Mouse (Mus musculus) liver, postnatal 0 days (tissue): ENCODE measurements around the gene Anapc16. TPM values are rescaled to one million over a fixed set of nuclear protein-coding genes. Genes with fewer than 3 reads are reported as not detected.

Experiments used
- ATAC-seq: fragments of 200-750 bp; cut with Nextera tagmentation; 2 replicates; pipeline ENCODE4 v1.8.0; 2017; ENCODE audit warnings: mild to moderate bottlenecking, moderate library complexity
- DNase-seq: peaks from one replicate; pipeline ENCODE4 v3.0.0-alpha.2; 2016
- H3K27ac ChIP-seq: fragments of 300-500 bp; sonication (generic); 2 replicates; pipeline ENCODE4 v1.5.1; 2014; ENCODE audit warnings: antibody characterized with exemption, moderate library complexity, mild to moderate bottlenecking, low read depth
- H3K27me3 ChIP-seq: fragments of 300-500 bp; sonication (generic); 2 replicates; pipeline ENCODE4 v1.6.1; 2014; ENCODE audit warnings: low read length, control low read depth, mixed read lengths; ENCODE audit not compliant: insufficient read depth
- H3K36me3 ChIP-seq: fragments of 300-500 bp; sonication (generic); replicated peaks from 2 replicates; pipeline ENCODE4 v1.6.1; 2014; ENCODE audit warnings: mild to moderate bottlenecking, control low read depth, low read length, moderate library complexity, mixed read lengths; ENCODE audit not compliant: insufficient read depth
- H3K4me1 ChIP-seq: fragments of 300-500 bp; sonication (generic); 2 replicates; pipeline ENCODE4 v1.6.1; 2014; ENCODE audit warnings: antibody characterized with exemption, mild to moderate bottlenecking, control low read depth; ENCODE audit not compliant: insufficient read depth
- H3K4me2 ChIP-seq: fragments of 300-500 bp; sonication (generic); 2 replicates; pipeline ENCODE4 v1.6.1; 2014; ENCODE audit warnings: low read depth, mild to moderate bottlenecking, low read length, moderate library complexity, mixed read lengths
- H3K4me3 ChIP-seq: fragments of 300-500 bp; sonication (generic); 2 replicates; pipeline ENCODE4 v1.5.1; 2014; ENCODE audit warnings: low read depth, low read length
- H3K9ac ChIP-seq: fragments of 300-500 bp; sonication (generic); replicated peaks from 2 replicates; pipeline ENCODE4 v1.6.1; 2014; ENCODE audit warnings: mild to moderate bottlenecking, moderate library complexity
- H3K9me3 ChIP-seq: fragments of 300-500 bp; sonication (generic); 2 replicates; pipeline ENCODE4 v1.6.1; 2016; ENCODE audit warnings: mild to moderate bottlenecking, control low read depth, low read length, mixed read lengths
- CTCF ChIP-seq: sonication (generic); IDR thresholded peaks from 2 replicates; pipeline ENCODE4 v1.5.1; 2016; ENCODE audit warnings: antibody characterized with exemption, low read depth
- EP300 ChIP-seq: IDR thresholded peaks from 2 replicates; pipeline ENCODE4 v1.6.1; 2016; ENCODE audit warnings: antibody characterized with exemption, low read depth, mild to moderate bottlenecking
- WGBS: fragments of 180-500 bp; shearing (Covaris S2); extraction: QIAGEN DNeasy Blood & Tissue Kit; methylation state at CpG from one replicate; pipeline ENCODE4 v1.1.7; 2014; ENCODE audit not compliant: insufficient replicate concordance; 5-methylcytosine and 5-hydroxymethylcytosine counted together
- polyA plus RNA-seq: library from polyadenylated mRNA; unstranded; fragments of >200 nt; fragmentation: Nextera tagmentation; extraction: Ambion mirVana; gene quantifications from 2 replicates; pipeline ENCODE4 v1.2.1, GENCODE M21; 2015

Gene Anapc16
- polyA plus RNA-seq, 1 experiment from 2014 or later = 37.7 TPM

DNA sequence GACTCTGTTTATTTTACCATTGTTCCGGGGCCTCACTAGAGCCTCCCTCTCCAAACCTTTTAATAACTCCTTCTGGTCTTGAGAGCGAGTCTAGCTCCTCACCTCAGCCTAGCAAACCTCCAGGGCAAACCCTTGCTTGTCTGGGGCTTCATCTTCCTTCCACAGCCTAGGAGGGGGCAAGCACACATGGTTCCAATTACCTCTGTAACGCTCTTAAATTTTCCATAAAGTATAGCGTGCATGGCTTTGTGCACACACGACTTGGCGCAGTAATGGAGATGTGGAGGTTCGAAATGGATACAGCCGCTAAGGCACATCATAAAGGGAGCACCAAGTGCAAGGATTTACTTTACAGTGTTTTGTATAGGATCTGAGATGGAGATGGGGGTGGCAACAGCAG lies 37.1 kb downstream of the Anapc16 start:
- H3K36me3 ChIP-seq = no peaks in the 10 kb centered on the region
- H3K27ac ChIP-seq = peak overlapping the region; percentile 34; the same call in 1 of the 2 replicates
- no peak overlapping the region for H3K9ac ChIP-seq
- peaks cover 29% of the 10 kb centered on the region for H3K4me1 ChIP-seq
- no peak overlapping the region for H3K4me3 ChIP-seq
- H3K27me3 ChIP-seq = no peaks in the 10 kb centered on the region
- no peak overlapping the region for H3K4me2 ChIP-seq
- no peak for TF ChIP-seq CTCF
- TF ChIP-seq EP300 = no peak
- ATAC-seq (no peak), DNase-seq (no peak)
- WGBS = 82% methylated on average over 8 of the region's 8 CpGs
- no peaks in the 10 kb centered on the region for H3K9me3 ChIP-seq

DNA sequence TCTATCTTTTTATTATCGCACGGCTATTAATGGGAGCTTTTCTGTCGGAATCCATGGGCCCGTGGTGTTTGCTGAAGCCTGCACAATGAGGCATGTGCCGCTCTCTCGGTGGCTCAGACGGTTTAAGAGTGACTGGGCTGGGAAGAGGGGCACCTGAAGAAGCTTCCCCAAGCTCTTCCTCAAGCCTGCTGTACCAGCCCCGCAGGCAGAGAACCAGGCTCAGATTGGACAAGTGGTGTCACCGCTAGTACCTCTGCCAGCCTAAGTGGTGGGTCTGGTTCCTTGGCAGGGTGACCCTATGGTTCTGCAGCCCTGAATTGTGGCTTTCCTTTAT lies 37.6 kb downstream of the Anapc16 start:
- no peak for TF ChIP-seq EP300
- no peak for TF ChIP-seq CTCF
- DNase-seq (no peak), ATAC-seq (no peak)
- Histone ChIP-seq H3K9me3 (no peaks in the 10 kb centered on the region), H3K4me3 (no peak overlapping the region), H3K36me3 (no peaks in the 10 kb centered on the region), H3K9ac (no peak overlapping the region), H3K4me1 (peaks cover 25% of the 10 kb centered on the region), H3K4me2 (no peak overlapping the region), H3K27ac (peak overlapping the region; percentile 34; the same call in 1 of the 2 replicates), H3K27me3 (no peaks in the 10 kb centered on the region)
- 63% methylated on average over 9 of the region's 9 CpGs for WGBS

DNA sequence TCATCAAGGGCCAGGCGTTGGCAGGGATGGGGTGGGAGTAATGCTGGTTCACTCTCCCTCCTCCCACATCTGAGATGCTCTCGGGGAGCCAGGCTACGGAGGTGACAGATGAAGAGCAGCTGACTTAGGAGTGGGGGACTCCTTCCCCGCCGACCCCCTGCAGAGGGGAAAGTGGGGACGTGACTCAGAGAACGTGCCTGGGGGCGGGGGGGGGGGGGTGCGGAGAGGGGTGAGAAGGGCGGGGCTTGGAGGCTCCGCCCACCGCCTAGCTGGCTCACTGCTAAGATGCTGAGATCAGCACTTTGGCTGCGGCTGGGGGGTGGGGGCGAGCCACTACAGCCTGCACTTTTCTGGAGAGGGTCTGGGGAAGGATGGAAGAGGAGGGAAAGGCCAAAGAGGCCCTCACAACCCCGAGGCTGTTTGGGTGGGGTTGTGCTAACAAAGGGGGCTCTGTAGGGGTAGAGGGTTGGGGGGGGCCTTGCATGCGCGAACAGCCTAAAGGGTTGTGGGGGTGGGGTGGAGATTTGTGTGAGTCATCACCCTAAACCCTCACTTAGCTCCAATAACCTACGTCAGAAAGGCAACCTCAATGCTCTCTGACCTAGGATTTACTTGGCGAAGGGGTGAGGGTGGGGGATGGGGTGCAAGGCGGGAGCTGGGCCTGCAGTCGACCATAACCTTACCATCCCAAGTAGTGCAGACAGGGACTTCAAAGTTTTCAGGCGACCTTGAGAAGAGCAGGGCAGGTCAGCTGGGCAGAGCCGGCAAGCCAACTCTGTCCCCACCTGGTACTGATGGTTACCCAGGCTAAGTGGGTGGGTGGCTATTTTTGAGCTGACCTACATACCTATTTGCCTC lies 38.2 kb downstream of the Anapc16 start:
- DNase-seq (no peak), ATAC-seq (peak; percentile 14; the same call in 1 of the 2 replicates)
- H3K27ac ChIP-seq = peak overlapping the region; percentile 34; the same call in 1 of the 2 replicates
- no peaks in the 10 kb centered on the region for H3K27me3 ChIP-seq
- H3K4me1 ChIP-seq = peaks cover 20% of the 10 kb centered on the region
- H3K9me3 ChIP-seq = no peaks in the 10 kb centered on the region
- H3K4me2 ChIP-seq = peak overlapping the region; percentile 36; the same call in 1 of the 2 replicates
- H3K9ac ChIP-seq = no peak overlapping the region
- WGBS = 34% methylated on average over 17 of the region's 23 CpGs
- TF ChIP-seq EP300 (no peak), CTCF (no peak)
- no peaks in the 10 kb centered on the region for H3K36me3 ChIP-seq
- no peak overlapping the region for H3K4me3 ChIP-seq

DNA sequence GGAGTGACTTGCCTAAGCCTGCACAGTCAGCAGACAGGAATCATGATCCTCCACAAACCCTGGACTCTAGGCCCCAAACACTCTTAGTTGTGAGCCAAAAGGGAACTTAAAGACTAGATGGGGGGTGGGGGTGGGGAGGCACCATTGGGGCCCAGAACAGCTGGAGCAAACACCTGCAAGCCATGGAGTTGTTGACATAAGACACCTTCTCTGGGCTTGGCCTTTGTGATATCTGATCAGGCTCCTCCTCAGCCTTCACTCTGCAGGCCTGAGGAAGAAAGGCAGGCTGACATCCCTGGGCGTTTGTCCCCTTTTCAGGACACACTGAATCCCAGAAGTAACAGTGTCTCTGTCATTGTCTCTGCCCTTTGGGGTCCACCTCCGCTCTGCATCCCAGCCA lies 39.3 kb downstream of the Anapc16 start:
- H3K4me2 ChIP-seq = no peak overlapping the region
- TF ChIP-seq EP300 (no peak), CTCF (no peak)
- H3K27me3 ChIP-seq = no peaks in the 10 kb centered on the region
- no peak for DNase-seq
- no peaks in the 10 kb centered on the region for H3K36me3 ChIP-seq
- no peak overlapping the region for H3K9ac ChIP-seq
- peak overlapping the region; percentile 34; the same call in 1 of the 2 replicates for H3K27ac ChIP-seq
- H3K4me3 ChIP-seq = no peak overlapping the region
- no peaks in the 10 kb centered on the region for H3K9me3 ChIP-seq
- peaks cover 15% of the 10 kb centered on the region for H3K4me1 ChIP-seq
- no peak for ATAC-seq
- 68% methylated on average over 2 of the region's 2 CpGs for WGBS

DNA sequence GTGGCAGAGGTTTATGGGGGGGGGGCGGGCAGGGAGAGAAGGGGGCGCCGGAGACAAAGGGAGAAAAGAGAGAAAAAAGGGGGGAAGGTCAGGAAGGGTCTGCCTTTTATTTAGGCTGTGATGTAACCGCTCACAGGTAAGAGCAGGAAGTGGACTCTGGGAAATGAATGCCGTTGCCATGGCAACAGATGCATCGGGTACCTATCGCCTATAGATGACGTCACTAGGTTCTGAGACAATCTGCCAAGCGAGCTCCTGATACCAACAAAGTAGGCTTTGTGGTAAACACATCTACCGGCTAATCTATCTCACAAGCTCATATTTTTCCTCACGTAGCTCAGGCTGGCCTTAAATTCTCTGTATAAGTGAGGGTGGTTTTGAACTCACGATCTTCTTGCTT lies 43.4 kb downstream of the Anapc16 start:
- H3K36me3 ChIP-seq = no peaks in the 10 kb centered on the region
- ATAC-seq (no peak), DNase-seq (no peak)
- no peak overlapping the region for H3K4me3 ChIP-seq
- no peaks in the 10 kb centered on the region for H3K9me3 ChIP-seq
- TF ChIP-seq CTCF = no peak
- no peak for TF ChIP-seq EP300
- no peak overlapping the region for H3K9ac ChIP-seq
- peaks cover 6% of the 10 kb centered on the region for H3K4me1 ChIP-seq
- H3K4me2 ChIP-seq = no peak overlapping the region
- H3K27ac ChIP-seq = no peak overlapping the region
- 73% methylated on average over 12 of the region's 12 CpGs for WGBS
- H3K27me3 ChIP-seq = no peaks in the 10 kb centered on the region

DNA sequence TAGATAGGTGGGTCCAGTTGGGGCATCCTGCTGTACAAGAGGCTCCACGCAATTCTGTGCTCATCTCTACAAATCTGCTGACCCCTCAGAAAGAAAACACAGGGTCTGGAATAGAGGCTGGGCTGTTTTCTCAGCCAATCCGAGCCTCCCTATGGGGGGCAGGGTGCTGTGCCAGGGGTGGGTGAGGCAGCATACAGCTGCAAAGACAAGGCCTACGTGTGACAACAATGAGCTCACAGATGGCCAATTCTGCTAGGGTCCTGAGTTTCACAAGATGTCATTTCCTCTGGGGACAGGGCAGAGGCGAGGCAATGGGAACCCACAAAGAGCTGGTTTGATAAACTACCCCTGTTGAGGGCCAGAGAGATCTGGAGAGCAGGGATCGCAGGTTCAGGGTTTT lies 44.5 kb downstream of the Anapc16 start:
- Histone ChIP-seq H3K36me3 (no peaks in the 10 kb centered on the region), H3K9me3 (no peaks in the 10 kb centered on the region), H3K4me3 (no peak overlapping the region), H3K4me2 (0 out of 2 replicates have a peak overlapping the region, but pooled peaks have one; percentile 4), H3K27ac (0 out of 2 replicates have a peak overlapping the region, but pooled peaks have one; percentile 5), H3K27me3 (no peaks in the 10 kb centered on the region), H3K4me1 (peaks cover 1% of the 10 kb centered on the region), H3K9ac (no peak overlapping the region)
- DNase-seq (no peak), ATAC-seq (peak; percentile 38; the same call in 1 of the 2 replicates)
- TF ChIP-seq CTCF (no peak), EP300 (no peak)
- WGBS = 49% methylated on average over 5 of the region's 5 CpGs
